Mouse (Mus musculus) stomach, postnatal 0 days (tissue): Measurements from ENCODE around the gene Ypel3.

Source experiments
- CTCF ChIP-seq: IDR thresholded peaks from 2 replicates; pipeline ENCODE4 v1.5.1; 2016; ENCODE audit warnings: antibody characterized with exemption, low read depth, mild to moderate bottlenecking, moderate library complexity
- EP300 ChIP-seq: optimal IDR thresholded peaks from 2 replicates; pipeline ENCODE3; 2016; ENCODE audit warnings: antibody characterized with exemption

DNA sequence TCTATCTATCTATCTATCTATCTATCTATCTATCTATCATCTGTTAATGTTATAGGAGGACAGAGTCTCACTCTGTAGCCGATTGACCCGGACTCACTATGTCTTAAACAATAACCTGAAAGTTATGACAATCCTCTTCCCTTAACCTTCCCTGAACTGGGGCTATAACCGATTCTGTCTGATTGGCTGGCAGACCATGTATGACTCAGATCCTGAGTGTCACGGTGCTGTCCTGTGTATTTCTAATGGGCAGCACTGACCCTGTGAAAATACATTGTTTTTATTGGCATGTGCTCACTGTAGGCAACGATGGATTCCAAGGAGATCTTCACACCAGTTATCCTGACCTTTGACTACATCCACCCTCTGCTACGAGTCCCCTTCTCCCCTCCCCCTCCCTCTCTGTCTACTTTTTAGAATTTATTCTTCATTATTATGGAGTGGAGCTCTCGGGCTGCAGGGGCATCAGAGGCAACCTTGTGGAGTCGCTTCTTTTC, 39.0 kb downstream of the Ypel3 start:
- TF ChIP-seq CTCF (no peak), EP300 (no peak)
